Mouse (Mus musculus) testis, postnatal 14 days (tissue): ENCODE data around the gene Pik3r6.

ENCODE experiments used
- DNase-seq: peaks from one replicate; pipeline ENCODE4 v3.0.0; 2021; ENCODE audit warnings: low spot score

Pik3r6 gene

DNA sequence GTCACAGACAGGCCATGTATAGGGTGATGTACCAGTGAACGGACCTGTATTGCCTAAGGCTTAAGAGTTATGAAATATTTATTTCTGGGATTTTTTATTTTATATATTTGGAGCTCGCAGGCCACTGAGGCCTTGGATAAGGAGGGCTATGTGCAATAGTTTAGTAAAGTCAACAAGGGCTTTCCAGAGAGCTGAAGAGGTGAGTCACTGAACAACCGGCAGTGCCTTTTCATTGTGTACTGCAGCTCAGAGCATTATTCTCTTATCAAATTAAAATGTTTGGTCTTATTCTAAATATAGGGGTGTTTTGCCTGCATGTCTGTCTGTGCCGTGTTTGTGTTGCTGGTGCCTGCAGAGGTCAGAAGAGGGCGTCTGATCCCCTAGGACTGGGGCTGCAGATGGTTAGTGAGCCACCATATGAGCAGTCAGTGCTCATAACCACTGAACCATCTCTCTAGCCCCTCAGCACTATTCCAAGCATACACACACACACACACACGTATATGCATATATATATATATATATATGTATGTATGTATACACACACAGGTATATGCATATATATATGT is 14.5 kb upstream of the Pik3r6 start:
- no peak for DNase-seq

DNA sequence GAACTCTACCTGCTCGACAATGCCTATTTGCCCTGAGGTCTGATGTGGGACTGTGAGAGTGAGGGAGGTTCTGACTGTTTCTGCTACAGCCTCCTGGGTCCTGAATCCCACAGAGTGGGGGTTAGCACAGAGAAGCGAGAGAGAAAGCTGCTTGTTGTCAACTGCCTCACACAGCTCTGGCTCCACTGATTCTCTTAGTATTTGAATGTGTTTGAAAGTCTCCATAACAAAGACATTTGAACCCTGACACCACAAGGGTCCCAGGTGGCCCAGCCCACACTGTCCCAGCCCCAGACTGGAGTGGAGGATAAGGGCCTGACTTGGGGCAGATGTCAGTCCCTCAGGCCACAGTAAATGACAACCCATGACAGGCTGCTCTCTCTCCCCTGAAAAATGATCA is 13.6 kb upstream of the Pik3r6 start:
- DNase-seq = no peak

GRCm38 (mm10) chr11:68492592-68492991 is 10.2 kb upstream of the Pik3r6 start:
- DNase-seq = no peak

GRCm38 (mm10) chr11:68493760-68494159 is 9.1 kb upstream of the Pik3r6 start:
- no peak for DNase-seq

DNA sequence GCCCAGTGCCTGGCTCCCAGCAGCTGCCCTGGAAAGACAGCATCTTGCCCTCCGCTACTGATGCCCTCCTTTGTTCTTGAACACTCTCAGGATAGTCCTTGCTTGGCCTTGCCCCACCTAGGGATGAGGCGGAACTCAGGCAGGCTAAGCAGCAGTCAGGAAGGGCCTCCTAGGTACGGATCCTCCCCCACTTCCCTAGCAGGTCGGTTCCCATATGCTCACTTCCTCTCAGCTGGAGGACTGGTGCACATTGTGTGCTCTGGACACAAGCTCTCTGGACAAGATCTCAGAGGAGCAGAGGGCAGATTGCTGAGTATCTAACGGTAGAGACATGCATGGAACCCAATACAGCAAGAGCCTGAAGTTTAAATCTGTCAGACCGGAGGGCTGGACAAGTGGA is 5.7 kb upstream of the Pik3r6 start:
- DNase-seq = no peak

DNA sequence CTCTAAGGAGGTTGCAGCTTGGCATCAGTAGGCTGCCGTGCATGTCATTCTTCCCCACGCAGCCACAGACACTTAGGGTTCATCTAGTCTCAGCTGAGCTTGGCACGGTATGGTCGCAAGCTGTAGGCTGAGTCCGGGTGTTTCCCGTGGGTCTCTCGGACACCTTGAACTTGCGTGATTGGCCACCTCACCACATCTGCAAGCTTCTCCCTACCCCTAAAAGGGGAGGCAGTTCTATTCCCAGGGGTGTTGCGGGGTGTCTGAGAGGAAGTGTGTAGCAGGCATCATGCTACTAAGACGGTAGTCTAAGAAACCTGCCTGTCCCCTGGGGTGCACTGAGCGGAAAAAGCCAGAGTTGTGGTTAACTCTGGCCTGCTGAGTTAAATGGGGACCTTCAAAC is 4.3 kb upstream of the Pik3r6 start:
- DNase-seq = no peak

GRCm38 (mm10) chr11:68498999-68499699 is 3.7 kb upstream of the Pik3r6 start:
- DNase-seq = no peak

DNA sequence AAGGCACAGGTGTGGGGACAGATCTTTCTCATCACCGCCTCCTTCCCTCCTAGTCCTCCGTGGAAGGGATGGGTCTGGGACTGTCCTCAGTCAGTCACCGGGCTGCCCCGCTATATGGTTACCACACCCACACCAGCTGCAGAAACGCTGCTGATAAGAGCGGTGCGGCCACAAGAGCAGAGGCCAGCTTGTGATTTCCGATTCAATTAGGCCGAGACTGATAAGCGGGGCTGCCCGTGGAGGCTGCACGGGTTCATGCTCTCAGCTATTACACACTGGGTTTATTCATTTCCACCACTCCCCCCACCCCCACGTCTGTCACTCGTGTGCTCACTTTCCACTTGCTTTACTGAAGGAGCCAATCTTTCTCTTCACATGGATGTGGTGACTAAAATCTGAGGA is 1.9 kb upstream of the Pik3r6 start:
- DNase-seq = no peak

- no peak for DNase-seq
Observed at GRCm38 (mm10) chr11:68502408-68502807, 411 bp upstream of the Pik3r6 start.

GRCm38 (mm10) chr11:68504913-68505312 is 2.1 kb downstream of the Pik3r6 start:
- no peak for DNase-seq

GRCm38 (mm10) chr11:68507246-68507645 is 4.4 kb downstream of the Pik3r6 start:
- no peak for DNase-seq

GRCm38 (mm10) chr11:68508619-68509018 is 5.8 kb downstream of the Pik3r6 start:
- no peak for DNase-seq

- no peak for DNase-seq
Observed at GRCm38 (mm10) chr11:68509194-68509593, 6.4 kb downstream of the Pik3r6 start.

- DNase-seq = no peak
Observed at GRCm38 (mm10) chr11:68513969-68514368, 11.2 kb downstream of the Pik3r6 start.

- DNase-seq = no peak
Observed at GRCm38 (mm10) chr11:68519362-68519761, 16.5 kb downstream of the Pik3r6 start.

DNA sequence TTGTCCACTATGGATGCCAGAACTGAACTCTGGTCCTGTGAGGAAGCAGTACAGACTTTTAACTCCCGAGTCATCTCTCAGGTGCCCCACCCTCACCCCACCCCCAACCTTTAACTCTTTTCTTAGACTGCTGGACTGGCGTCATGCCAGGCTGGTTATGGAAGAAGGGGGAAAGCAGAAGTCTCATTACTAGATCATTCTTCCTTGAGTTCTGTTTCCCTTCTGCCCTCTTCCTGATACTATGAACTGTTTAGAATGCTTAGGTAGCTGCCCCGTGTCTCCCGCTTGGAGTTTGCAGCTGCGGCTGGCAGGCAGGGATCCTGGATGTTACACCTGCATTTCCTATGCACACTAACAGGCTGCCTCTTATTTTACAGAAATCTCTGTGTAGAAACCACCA is 17.0 kb downstream of the Pik3r6 start:
- DNase-seq = no peak

GRCm38 (mm10) chr11:68520439-68520838 is 17.6 kb downstream of the Pik3r6 start:
- no peak for DNase-seq

DNA sequence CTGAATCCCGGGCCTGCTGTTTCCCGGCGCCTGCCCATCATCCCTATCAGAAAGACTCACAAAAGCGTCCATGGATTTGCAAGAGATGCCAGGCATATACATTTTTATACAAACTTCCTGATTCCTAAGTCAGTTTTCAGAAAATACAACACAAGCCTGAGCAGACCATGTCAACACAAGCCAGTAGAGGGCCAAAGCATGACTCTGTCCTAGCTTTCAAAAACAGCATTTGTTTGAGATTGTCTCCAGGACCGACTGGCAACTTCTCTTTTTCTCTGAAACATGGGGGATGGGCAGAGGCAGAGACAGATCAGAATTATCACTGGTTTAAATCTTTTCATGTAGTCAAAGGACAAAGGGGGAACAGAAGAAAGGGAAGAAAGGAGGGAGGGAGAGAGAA is 18.5 kb downstream of the Pik3r6 start:
- no peak for DNase-seq

DNA sequence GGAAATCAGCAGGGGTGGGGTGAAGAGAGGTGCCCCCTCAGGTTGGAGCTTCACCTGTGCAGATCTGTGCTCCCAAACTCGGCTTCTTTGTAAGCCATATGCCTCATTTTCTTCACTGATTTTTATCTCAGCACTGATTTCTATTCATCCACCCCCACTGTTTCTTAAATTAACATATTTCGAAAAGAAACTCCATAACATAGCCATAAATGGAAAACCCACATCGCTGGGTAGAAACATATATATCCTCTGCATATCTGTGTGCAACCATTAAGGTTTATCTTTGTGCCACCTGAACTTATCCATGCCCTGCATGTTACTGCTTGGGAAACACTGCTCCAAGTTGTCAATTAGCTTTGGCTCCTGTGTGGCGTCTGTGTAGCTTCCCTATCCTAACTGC is 23.6 kb downstream of the Pik3r6 start:
- DNase-seq = no peak

GRCm38 (mm10) chr11:68531066-68531806 is 28.4 kb downstream of the Pik3r6 start:
- DNase-seq = no peak

- DNase-seq = no peak
Observed at GRCm38 (mm10) chr11:68531941-68532535, 29.2 kb downstream of the Pik3r6 start.

GRCm38 (mm10) chr11:68532773-68533172 is 30.0 kb downstream of the Pik3r6 start:
- DNase-seq = no peak

GRCm38 (mm10) chr11:68533971-68534475 is 31.2 kb downstream of the Pik3r6 start:
- DNase-seq = no peak
